7 mouse cellular contexts compared by ENCODE assay signal in the genomic region with DNA sequence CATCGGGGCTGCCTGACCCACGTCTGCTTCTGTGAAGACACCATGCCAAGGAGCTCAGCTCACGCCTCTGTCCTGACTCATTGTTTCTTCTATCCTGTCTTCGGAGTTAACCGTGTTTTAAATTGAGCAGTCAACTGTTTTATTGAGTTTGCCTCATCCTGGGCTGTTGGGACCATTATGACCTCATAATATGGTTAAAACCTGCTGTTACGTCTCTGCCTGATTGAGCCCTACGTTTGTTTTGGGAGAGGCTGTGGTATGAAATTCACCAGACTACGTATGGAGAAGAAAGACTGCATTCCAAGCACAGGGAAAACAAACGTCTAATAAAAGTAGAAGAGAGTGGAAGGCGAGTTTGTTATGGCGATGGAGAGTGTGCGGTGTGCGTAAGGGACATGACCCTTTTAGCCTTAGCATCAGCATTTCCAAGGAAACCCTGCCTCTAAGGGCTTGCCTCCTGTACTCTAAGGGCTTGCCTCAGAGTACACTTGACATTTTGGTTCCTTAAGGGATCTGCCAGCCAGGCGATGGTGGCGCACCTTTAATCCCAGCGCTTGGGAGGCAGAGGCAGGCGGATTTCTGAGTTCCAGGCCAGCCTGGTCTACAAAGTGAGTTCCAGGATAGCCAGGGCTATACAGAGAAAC. TPM values are rescaled to one million over a fixed set of nuclear protein-coding genes. Genes with fewer than 3 reads are reported as not detected.
DNase-seq lines count a peak whose midpoint lies in the region; ATAC-seq and TF ChIP-seq lines count a peak whose summit lies in the region.

No protein-coding gene starts in this region.

- no peaks in the 10 kb centered on the region for H3K9me3 ChIP-seq in lung, embryonic 14.5 days (ENCODE audit: low read depth, low read length)
- no peaks in the 10 kb centered on the region for H3K9me3 ChIP-seq in limb, embryonic 13.5 days
- H3K9me3 ChIP-seq in neural tube, embryonic 15.5 days (replicated peaks), result no peaks in the 10 kb centered on the region

- H3K27me3 ChIP-seq in lung, embryonic 14.5 days (ENCODE audit: insufficient read depth, low read length), result no peaks in the 10 kb centered on the region
- H3K27me3 ChIP-seq in limb, embryonic 13.5 days, result no peaks in the 10 kb centered on the region
- no peaks in the 10 kb centered on the region for H3K27me3 ChIP-seq in neural tube, embryonic 15.5 days (replicated peaks)

- DNase-seq in lung, embryonic 14.5 days, result no peak
- no peak for DNase-seq in lung, postnatal 14 days
- no peak for DNase-seq in gastrocnemius, adult 8-10 months (ENCODE audit: low spot score in 2 of 2)
- no peak for DNase-seq in left cerebral cortex, adult 18-20 months (ENCODE audit: low spot score in 2 of 2)

- WGBS in lung, embryonic 14.5 days, result 28% methylated on average over 17 of the region's 17 CpGs
- WGBS in limb, embryonic 13.5 days, result 34% methylated on average over 17 of the region's 17 CpGs
- WGBS in neural tube, embryonic 15.5 days, result 32% methylated on average over 17 of the region's 17 CpGs

- H3K4me1 ChIP-seq in lung, embryonic 14.5 days (ENCODE audit: insufficient read depth), result peaks cover 7% of the 10 kb centered on the region; the same call in 1 of the 2 replicates
- peaks cover 29% of the 10 kb centered on the region for H3K4me1 ChIP-seq in limb, embryonic 13.5 days
- peaks cover 40% of the 10 kb centered on the region for H3K4me1 ChIP-seq in neural tube, embryonic 15.5 days

- peak overlapping the region; percentile 100 for H3K4me3 ChIP-seq in lung, embryonic 14.5 days (ENCODE audit: low read depth, low read length)
- peak overlapping the region; percentile 100 for H3K4me3 ChIP-seq in limb, embryonic 13.5 days
- H3K4me3 ChIP-seq in neural tube, embryonic 15.5 days (replicated peaks), result peak overlapping the region; percentile 98

- 0 out of 2 replicates have a peak, but pooled peaks have one; percentile 0 for ATAC-seq in lung, embryonic 14.5 days (ENCODE audit: insufficient read depth)
- ATAC-seq in erythroid progenitor cell, adult 5-6 weeks (replicated peaks; ENCODE audit: low FRiP score, poor library complexity, severe bottlenecking), result peak; percentile 40
- ATAC-seq in limb, embryonic 13.5 days (ENCODE audit: low FRiP score, low read depth), result no peak
- ATAC-seq in neural tube, embryonic 15.5 days (ENCODE audit: low FRiP score), result no peak

- peak overlapping the region; percentile 74 for H3K4me2 ChIP-seq in lung, embryonic 14.5 days
- peak overlapping the region; percentile 67 for H3K4me2 ChIP-seq in limb, embryonic 13.5 days (replicated peaks)
- peak overlapping the region; percentile 62 for H3K4me2 ChIP-seq in neural tube, embryonic 15.5 days

- peak overlapping the region; percentile 79 for H3K27ac ChIP-seq in lung, embryonic 14.5 days (ENCODE audit: low read depth)
- H3K27ac ChIP-seq in limb, embryonic 13.5 days, result peak overlapping the region; percentile 75
- H3K27ac ChIP-seq in neural tube, embryonic 15.5 days (replicated peaks), result peak overlapping the region; percentile 99

- TF ChIP-seq CTCF in lung, embryonic 14.5 days (IDR thresholded peaks at IDR 0.05; ENCODE audit: low read depth), result no peak

- peaks cover 21% of the 10 kb centered on the region for H3K36me3 ChIP-seq in lung, embryonic 14.5 days (ENCODE audit: insufficient read depth)
- peaks cover 13% of the 10 kb centered on the region for H3K36me3 ChIP-seq in limb, embryonic 13.5 days
- peaks cover 2% of the 10 kb centered on the region; the same call in 1 of the 2 replicates for H3K36me3 ChIP-seq in neural tube, embryonic 15.5 days

- peak overlapping the region; percentile 97 for H3K9ac ChIP-seq in lung, embryonic 14.5 days
- H3K9ac ChIP-seq in limb, embryonic 13.5 days, result peak overlapping the region; percentile 67
- H3K9ac ChIP-seq in neural tube, embryonic 15.5 days (replicated peaks), result peak overlapping the region; percentile 29; the same call in 1 of the 2 replicates

RNA-seq across cellular contexts. Expression of a gene that starts 0.4 kb away (rescaled TPM):
- 58.3 and 61.8 TPM in 2 replicates for polyA plus RNA-seq in lung, embryonic 14.5 days (2014; fragmentation: Nextera tagmentation; extraction: Ambion mirVana)
- total RNA-seq in erythroid progenitor cell, adult 5-6 weeks (2015; ENCODE audit: low replicate concordance), result 106 and 118 TPM in 2 replicates
- 181 and 220 TPM in 2 replicates for total RNA-seq in erythroid progenitor cell, adult 5-6 weeks (2017; ENCODE audit: low replicate concordance)
- polyA plus RNA-seq in limb, embryonic 13.5 days (2015; fragmentation: Nextera tagmentation; extraction: Ambion mirVana), result 66.0 and 68.2 TPM in 2 replicates
- polyA plus RNA-seq in neural tube, embryonic 15.5 days (2015; fragmentation: Nextera tagmentation; extraction: Ambion mirVana), result 64.6 and 71.2 TPM in 2 replicates
- 10 to 100 TPM; 32.7 to 43.3 (median 39.8) TPM for total RNA-seq in gastrocnemius, adult 8-10 months (2022)
- 100 to 1,000 TPM; 158 to 165 TPM for total RNA-seq in left cerebral cortex, adult 18-20 months (2021)

RNA-seq across cellular contexts. Expression of a gene that starts 31.8 kb away (rescaled TPM):
- polyA plus RNA-seq in lung, embryonic 14.5 days (2014; fragmentation: Nextera tagmentation; extraction: Ambion mirVana), result 2.8 and 3.2 TPM in 2 replicates
- not detected in 2 replicates for total RNA-seq in erythroid progenitor cell, adult 5-6 weeks (2015; ENCODE audit: low replicate concordance)
- total RNA-seq in erythroid progenitor cell, adult 5-6 weeks (2017; ENCODE audit: low replicate concordance), result 0.26 TPM in 1 of 2 replicates, not detected in the other
- 0.55 and 0.70 TPM in 2 replicates for polyA plus RNA-seq in limb, embryonic 13.5 days (2015; fragmentation: Nextera tagmentation; extraction: Ambion mirVana)
- 19.1 and 19.4 TPM in 2 replicates for polyA plus RNA-seq in neural tube, embryonic 15.5 days (2015; fragmentation: Nextera tagmentation; extraction: Ambion mirVana)
- total RNA-seq in gastrocnemius, adult 8-10 months (2022), result under 1 TPM; 0.39 to 0.78 (median 0.58) TPM
- total RNA-seq in left cerebral cortex, adult 18-20 months (2021), result 100 to 1,000 TPM; 148 to 164 TPM

RNA-seq across cellular contexts. Expression of a gene that starts 34.7 kb away (rescaled TPM):
- polyA plus RNA-seq in lung, embryonic 14.5 days (2014; fragmentation: Nextera tagmentation; extraction: Ambion mirVana), result 19.7 and 20.0 TPM in 2 replicates
- total RNA-seq in erythroid progenitor cell, adult 5-6 weeks (2015; ENCODE audit: low replicate concordance), result 5.4 and 6.8 TPM in 2 replicates
- 1.1 and 16.3 TPM in 2 replicates for total RNA-seq in erythroid progenitor cell, adult 5-6 weeks (2017; ENCODE audit: low replicate concordance)
- 15.4 and 16.8 TPM in 2 replicates for polyA plus RNA-seq in limb, embryonic 13.5 days (2015; fragmentation: Nextera tagmentation; extraction: Ambion mirVana)
- polyA plus RNA-seq in neural tube, embryonic 15.5 days (2015; fragmentation: Nextera tagmentation; extraction: Ambion mirVana), result 7.1 and 9.1 TPM in 2 replicates
- total RNA-seq in gastrocnemius, adult 8-10 months (2022), result 10 to 100 TPM; 10.8 to 14.0 (median 12.7) TPM
- 1 to 10 TPM; 6.1 to 7.4 TPM for total RNA-seq in left cerebral cortex, adult 18-20 months (2021)

RNA-seq across cellular contexts. Expression of a gene that starts 41.3 kb away (rescaled TPM):
- polyA plus RNA-seq in lung, embryonic 14.5 days (2014; fragmentation: Nextera tagmentation; extraction: Ambion mirVana), result not detected in 2 replicates
- not detected in 2 replicates for total RNA-seq in erythroid progenitor cell, adult 5-6 weeks (2015; ENCODE audit: low replicate concordance)
- total RNA-seq in erythroid progenitor cell, adult 5-6 weeks (2017; ENCODE audit: low replicate concordance), result not detected in 2 replicates
- polyA plus RNA-seq in limb, embryonic 13.5 days (2015; fragmentation: Nextera tagmentation; extraction: Ambion mirVana), result 2.7 and 3.5 TPM in 2 replicates
- polyA plus RNA-seq in neural tube, embryonic 15.5 days (2015; fragmentation: Nextera tagmentation; extraction: Ambion mirVana), result 0.13 and 0.31 TPM in 2 replicates
- total RNA-seq in gastrocnemius, adult 8-10 months (2022), result not detected
- total RNA-seq in left cerebral cortex, adult 18-20 months (2021), result not detected

Comparison
In these comparisons a context has a peak if more than half of its experiments do, and no peak if none do; other contexts are left out.
1. ATAC-seq: peak in lung, embryonic 14.5 days (single experiment) and erythroid progenitor cell, adult 5-6 weeks (single experiment); none in limb, embryonic 13.5 days (single experiment) and neural tube, embryonic 15.5 days (single experiment).
2. H3K9ac ChIP-seq: peak in every context shown above with its lines; median percentile 97 in lung, embryonic 14.5 days; 67 in limb, embryonic 13.5 days; 29 in neural tube, embryonic 15.5 days.
3. RNA of a gene that starts 31.8 kb away (total RNA-seq): 148 to 164 TPM in left cerebral cortex, adult 18-20 months; 0.26 TPM in erythroid progenitor cell, adult 5-6 weeks and 0.39 to 0.78 TPM in gastrocnemius, adult 8-10 months; every median in the first group is over 10 times any median in the second.
4. Peak in every context shown above with its lines, with median percentiles within 50 percentile points of each other: H3K27ac ChIP-seq, H3K4me2 ChIP-seq and H3K4me3 ChIP-seq.